Mouse (Mus musculus): ENCODE data around the gene Tfap4.
A peak's percentile ranks its signal among the peaks of the same experiment; 100 is the strongest.
"Not testable (repeated sequence)": the region's sequence is repeated elsewhere in the genome, so short reads cannot be mapped to it uniquely, and the experiment has no call there.

Gene Tfap4

GRCm38 (mm10) chr16:4592909-4593875, 33.5 kb upstream of the Tfap4 start:
- peak; percentile 61 for DNase-seq

- DNase-seq = no peak
Measured at GRCm38 (mm10) chr16:4590236-4590635, 30.6 kb upstream of the Tfap4 start.

- DNase-seq = no peak
Measured at GRCm38 (mm10) chr16:4587516-4588210, 28.0 kb upstream of the Tfap4 start.

GRCm38 (mm10) chr16:4586531-4587123, 27.0 kb upstream of the Tfap4 start:
- peak; percentile 84 for DNase-seq

- no peak for DNase-seq
Measured at GRCm38 (mm10) chr16:4585642-4586530, 26.2 kb upstream of the Tfap4 start.

GRCm38 (mm10) chr16:4584438-4584837, 24.8 kb upstream of the Tfap4 start:
- DNase-seq = no peak

GRCm38 (mm10) chr16:4583807-4584206, 24.2 kb upstream of the Tfap4 start:
- no peak for DNase-seq

GRCm38 (mm10) chr16:4581179-4581578, 21.5 kb upstream of the Tfap4 start:
- not testable (repeated sequence) for DNase-seq

GRCm38 (mm10) chr16:4578630-4579029, 19.0 kb upstream of the Tfap4 start:
- DNase-seq = no peak

- no peak for DNase-seq
Measured at GRCm38 (mm10) chr16:4576873-4577272, 17.2 kb upstream of the Tfap4 start.

GRCm38 (mm10) chr16:4576038-4576437, 16.4 kb upstream of the Tfap4 start:
- no peak for DNase-seq

GRCm38 (mm10) chr16:4570737-4571136, 11.1 kb upstream of the Tfap4 start:
- DNase-seq = no peak

- DNase-seq = peak; percentile 85
Measured at GRCm38 (mm10) chr16:4567912-4568311, 8.3 kb upstream of the Tfap4 start.

GRCm38 (mm10) chr16:4560145-4560952, 695 bp upstream of the Tfap4 start:
- peak; percentile 66 for DNase-seq

GRCm38 (mm10) chr16:4558980-4559631, 548 bp downstream of the Tfap4 start:
- peak; percentile 72 for DNase-seq

- DNase-seq = peak; percentile 84
Measured at GRCm38 (mm10) chr16:4558384-4558979, 1.2 kb downstream of the Tfap4 start.

- peak; percentile 61 for DNase-seq
Measured at GRCm38 (mm10) chr16:4557949-4558348, 1.7 kb downstream of the Tfap4 start.

GRCm38 (mm10) chr16:4557085-4557484, 2.6 kb downstream of the Tfap4 start:
- no peak for DNase-seq

- no peak for DNase-seq
Measured at GRCm38 (mm10) chr16:4555555-4555954, 4.1 kb downstream of the Tfap4 start.

- no peak for DNase-seq
Measured at GRCm38 (mm10) chr16:4552829-4553550, 6.7 kb downstream of the Tfap4 start.
